Mouse (Mus musculus): ENCODE data around the gene Macc1.

- TF ChIP-seq CTCF (conservative IDR thresholded peaks at IDR 0.05; ENCODE audit: low read length) (no peak), POU5F1 (IDR thresholded peaks at IDR 0.05; ENCODE audit: borderline replicate concordance, low read length) (no peak)
These were observed 140.0 kb downstream of the Macc1 start for GRCm38 (mm10) chr12:119454076-119454475.

All from E14TG2a.4 (cell line).